Mouse (Mus musculus) adrenal gland, adult 2 months (tissue): Measurements from ENCODE around the gene Nop14. TPM values are rescaled to one million over a fixed set of nuclear protein-coding genes. Genes with fewer than 3 reads are reported as not detected.

Experiments used
- DNase-seq: peaks from one replicate; pipeline ENCODE4 v3.0.0; 2021
- long read RNA-seq: library from polyadenylated mRNA; stranded (forward); transcript quantifications from one replicate; pipeline ENCODE4 v2.0.0, GENCODE M21; 2021
- polyA plus RNA-seq: library from polyadenylated mRNA; depleted of rRNA; stranded (reverse); fragments of >200 nt; gene quantifications from 2 replicates; pipeline ENCODE4 v1.2.3, GENCODE M21; 2012; rRNA removed
- total RNA-seq, 2 experiments: library from RNA; stranded (reverse); gene quantifications; 2 replicates each; pipeline ENCODE4 v1.2.3; 2021

Nop14 gene
- total RNA-seq (10 to 100 TPM; 21.3 to 26.1 TPM), polyA plus RNA-seq (6.7 and 9.1 TPM in 2 replicates)
- long read RNA-seq, transcript Nop14-201 (18 exons, 2,702 nt), result major isoform, 22 of 26 reads
- long read RNA-seq, partial matches to known transcripts, result 1 of 26 reads
- long read RNA-seq, other reads (novel, unspliced or antisense), result 3 of 26 reads

- peak; percentile 99 for DNase-seq
Measured at GRCm38 (mm10) chr5:34659686-34660590, at the start of gene Nop14, which contains the start of gene Grk4. Gene Nop14 (minus strand): TSS chr5:34660148. Gene Grk4 (plus strand): TSS chr5:34660379.

- DNase-seq, result no peak
Measured at GRCm38 (mm10) chr5:34708436-34708835, 48.5 kb upstream of the Nop14 start.

GRCm38 (mm10) chr5:34695521-34695920 is 35.6 kb upstream of the Nop14 start:
- DNase-seq, result no peak

GRCm38 (mm10) chr5:34692782-34693181 is 32.8 kb upstream of the Nop14 start:
- DNase-seq, result no peak

- no peak for DNase-seq
Measured at GRCm38 (mm10) chr5:34689868-34690267, 29.9 kb upstream of the Nop14 start.

GRCm38 (mm10) chr5:34670280-34670679 is 10.3 kb upstream of the Nop14 start:
- DNase-seq, result no peak

GRCm38 (mm10) chr5:34669493-34669892 is 9.5 kb upstream of the Nop14 start:
- DNase-seq, result no peak

GRCm38 (mm10) chr5:34663231-34663630 is 3.3 kb upstream of the Nop14 start:
- no peak for DNase-seq

GRCm38 (mm10) chr5:34661909-34662308 is 2.0 kb upstream of the Nop14 start:
- no peak for DNase-seq

- DNase-seq, result no peak
Measured at GRCm38 (mm10) chr5:34660591-34661130, 713 bp upstream of the Nop14 start.

- no peak for DNase-seq
Measured at GRCm38 (mm10) chr5:34657556-34657955, 2.4 kb downstream of the Nop14 start.

GRCm38 (mm10) chr5:34654881-34655280 is 5.1 kb downstream of the Nop14 start:
- no peak for DNase-seq

- DNase-seq, result no peak
Measured at GRCm38 (mm10) chr5:34652961-34653360, 7.0 kb downstream of the Nop14 start.

GRCm38 (mm10) chr5:34647581-34647980 is 12.4 kb downstream of the Nop14 start:
- DNase-seq, result peak; percentile 37

GRCm38 (mm10) chr5:34642932-34643331 is 17.0 kb downstream of the Nop14 start:
- peak; percentile 43 for DNase-seq

- no peak for DNase-seq
Measured at GRCm38 (mm10) chr5:34641991-34642390, 18.0 kb downstream of the Nop14 start.

GRCm38 (mm10) chr5:34637591-34638156 is 22.3 kb downstream of the Nop14 start:
- DNase-seq, result no peak

- DNase-seq, result peak; percentile 88
Measured at GRCm38 (mm10) chr5:34636481-34637287, 23.3 kb downstream of the Nop14 start, which contains the start of gene Mfsd10. Gene Mfsd10 (minus strand): TSS chr5:34637212.

GRCm38 (mm10) chr5:34635665-34636192 is 24.2 kb downstream of the Nop14 start:
- DNase-seq, result no peak

GRCm38 (mm10) chr5:34634746-34635400 is 25.1 kb downstream of the Nop14 start:
- no peak for DNase-seq

- no peak for DNase-seq
Measured at GRCm38 (mm10) chr5:34633641-34634040, 26.3 kb downstream of the Nop14 start.
